Mouse (Mus musculus): Measurements from ENCODE around the gene Nit2. TPM values are rescaled to one million over a fixed set of nuclear protein-coding genes. Genes with fewer than 3 reads are reported as not detected.

Gene Nit2
- polyA plus RNA-seq, 1 experiment = 22.4 TPM

GRCm38 (mm10) chr16:57159835-57160234, 7.3 kb downstream of the Nit2 start:
- Histone ChIP-seq H3K4me3 (no peak overlapping the region), H3K4me2 (ENCODE audit: low read depth) (no peak overlapping the region), H3K36me3 (ENCODE audit: control insufficient read depth, insufficient read depth) (peaks cover 35% of the 10 kb centered on the region), H3K79me2 (ENCODE audit: control insufficient read depth, insufficient read depth) (no peaks in the 10 kb centered on the region), H3K27me3 (ENCODE audit: control insufficient read depth, insufficient read depth, insufficient read length) (no peaks in the 10 kb centered on the region), H3ac (ENCODE audit: control insufficient read depth, insufficient read length) (no peak overlapping the region)
- TF ChIP-seq TCF12 (IDR thresholded peaks at IDR 0.05; ENCODE audit: insufficient read depth, poor library complexity, severe bottlenecking) = no peak
- peak; percentile 75 for TF ChIP-seq POLR2AphosphoS2 (IDR thresholded peaks at IDR 0.05; ENCODE audit: insufficient read length, low read depth)
- no peak for TF ChIP-seq POLR2A (IDR thresholded peaks at IDR 0.05; ENCODE audit: insufficient read length, low read depth)

DNA sequence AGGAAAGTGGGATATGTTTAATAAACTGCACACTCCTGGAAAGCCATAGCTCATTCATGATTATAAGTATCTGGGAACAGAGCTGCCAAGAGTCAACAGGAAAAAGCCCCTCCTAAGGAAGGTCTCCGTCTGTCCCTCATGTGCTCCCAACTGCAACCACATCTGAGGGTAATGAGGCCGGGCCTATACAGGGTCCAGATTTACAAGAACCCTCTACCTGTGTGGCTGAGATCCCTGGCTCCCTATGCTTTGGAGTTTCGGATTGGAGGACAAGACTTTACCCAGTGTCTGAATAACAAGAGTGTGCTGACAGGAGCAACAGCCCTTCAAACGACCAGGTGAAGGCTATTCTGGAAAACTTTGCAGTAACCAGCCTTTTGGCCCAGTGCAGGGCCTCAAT, 9.4 kb downstream of the Nit2 start:
- Histone ChIP-seq H3K4me3 (no peak overlapping the region), H3K4me2 (ENCODE audit: low read depth) (no peak overlapping the region), H3K79me2 (ENCODE audit: control insufficient read depth, insufficient read depth) (no peaks in the 10 kb centered on the region), H3ac (ENCODE audit: control insufficient read depth, insufficient read length) (no peak overlapping the region), H3K36me3 (ENCODE audit: control insufficient read depth, insufficient read depth) (peaks cover 50% of the 10 kb centered on the region), H3K27me3 (ENCODE audit: control insufficient read depth, insufficient read depth, insufficient read length) (no peaks in the 10 kb centered on the region)
- TF ChIP-seq POLR2AphosphoS2 (IDR thresholded peaks at IDR 0.05; ENCODE audit: insufficient read length, low read depth) = peak; percentile 28
- TF ChIP-seq MYOD1 (IDR thresholded peaks at IDR 0.05; ENCODE audit: control insufficient read depth in 1 of 3, insufficient read length in 2 of 3, low read depth in 2 of 3) = no peak
- TF ChIP-seq TCF12 (IDR thresholded peaks at IDR 0.05; ENCODE audit: insufficient read depth, poor library complexity, severe bottlenecking) = no peak
- TF ChIP-seq USF1 (IDR thresholded peaks at IDR 0.05; ENCODE audit: low read depth) = no peak

DNA sequence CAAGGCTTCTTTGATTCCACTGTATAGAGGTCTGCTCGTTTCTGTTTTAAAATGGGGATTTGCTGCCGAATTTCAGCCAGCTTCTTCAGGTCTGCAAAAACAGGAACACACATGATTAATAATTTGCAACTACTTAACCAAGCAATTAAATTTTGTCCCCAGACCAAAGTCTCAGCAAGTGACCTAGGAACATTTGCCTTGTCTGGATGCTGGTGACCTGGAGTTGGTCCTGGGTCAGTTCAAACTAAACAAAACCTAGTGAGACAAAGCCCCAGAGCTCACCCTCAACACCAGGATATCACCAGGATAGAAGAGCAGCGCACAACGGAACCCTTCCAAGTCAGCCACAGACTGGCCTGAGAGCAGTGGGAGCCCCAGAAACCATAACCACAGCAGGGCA, 10.1 kb downstream of the Nit2 start:
- H3K27me3 ChIP-seq (ENCODE audit: control insufficient read depth, insufficient read depth, insufficient read length) = no peaks in the 10 kb centered on the region
- TF ChIP-seq POLR2AphosphoS2 (IDR thresholded peaks at IDR 0.05; ENCODE audit: insufficient read length, low read depth) = peak; percentile 43
- TF ChIP-seq CEBPB (IDR thresholded peaks at IDR 0.05; ENCODE audit: insufficient read depth, poor library complexity, severe bottlenecking) = no peak
- no peak for TF ChIP-seq USF1 (IDR thresholded peaks at IDR 0.05; ENCODE audit: low read depth)
- H3K4me3 ChIP-seq = no peak overlapping the region
- H3K4me2 ChIP-seq (ENCODE audit: low read depth) = no peak overlapping the region
- H3ac ChIP-seq (ENCODE audit: control insufficient read depth, insufficient read length) = no peak overlapping the region
- H3K36me3 ChIP-seq (ENCODE audit: control insufficient read depth, insufficient read depth) = peaks cover 52% of the 10 kb centered on the region
- no peaks in the 10 kb centered on the region for H3K79me2 ChIP-seq (ENCODE audit: control insufficient read depth, insufficient read depth)

GRCm38 (mm10) chr16:57155899-57156298, 11.2 kb downstream of the Nit2 start:
- no peaks in the 10 kb centered on the region for H3K79me2 ChIP-seq (ENCODE audit: control insufficient read depth, insufficient read depth)
- peaks cover 53% of the 10 kb centered on the region for H3K36me3 ChIP-seq (ENCODE audit: control insufficient read depth, insufficient read depth)
- no peaks in the 10 kb centered on the region for H3K27me3 ChIP-seq (ENCODE audit: control insufficient read depth, insufficient read depth, insufficient read length)
- no peak overlapping the region for H3K4me2 ChIP-seq (ENCODE audit: low read depth)
- TF ChIP-seq REST (IDR thresholded peaks at IDR 0.05; ENCODE audit: insufficient read depth, insufficient read length) (no peak), MYOG (IDR thresholded peaks at IDR 0.05; ENCODE audit: control insufficient read depth in 1 of 3, insufficient read depth in 1 of 3, insufficient read length in 2 of 3, low read depth in 2 of 3) (no peak), TCF3 (IDR thresholded peaks at IDR 0.05; ENCODE audit: insufficient read length, low read depth) (no peak), MAX (IDR thresholded peaks at IDR 0.05; ENCODE audit: low read depth) (no peak), POLR2A (IDR thresholded peaks at IDR 0.05; ENCODE audit: insufficient read length, low read depth) (no peak), SRF (IDR thresholded peaks at IDR 0.05; ENCODE audit: control insufficient read depth, insufficient read length, low read depth) (no peak), TCF12 (IDR thresholded peaks at IDR 0.05; ENCODE audit: insufficient read depth, poor library complexity, severe bottlenecking) (no peak), E2F4 (IDR thresholded peaks at IDR 0.05; ENCODE audit: insufficient read depth) (no peak), USF1 (IDR thresholded peaks at IDR 0.05; ENCODE audit: low read depth) (no peak), CEBPB (IDR thresholded peaks at IDR 0.05; ENCODE audit: insufficient read depth, poor library complexity, severe bottlenecking) (no peak), POLR2AphosphoS2 (IDR thresholded peaks at IDR 0.05; ENCODE audit: insufficient read length, low read depth) (no peak), MYOD1 (IDR thresholded peaks at IDR 0.05; ENCODE audit: control insufficient read depth in 1 of 3, insufficient read length in 2 of 3, low read depth in 2 of 3) (no peak)
- H3K4me3 ChIP-seq = no peak overlapping the region
- H3ac ChIP-seq (ENCODE audit: control insufficient read depth, insufficient read length) = no peak overlapping the region

DNA sequence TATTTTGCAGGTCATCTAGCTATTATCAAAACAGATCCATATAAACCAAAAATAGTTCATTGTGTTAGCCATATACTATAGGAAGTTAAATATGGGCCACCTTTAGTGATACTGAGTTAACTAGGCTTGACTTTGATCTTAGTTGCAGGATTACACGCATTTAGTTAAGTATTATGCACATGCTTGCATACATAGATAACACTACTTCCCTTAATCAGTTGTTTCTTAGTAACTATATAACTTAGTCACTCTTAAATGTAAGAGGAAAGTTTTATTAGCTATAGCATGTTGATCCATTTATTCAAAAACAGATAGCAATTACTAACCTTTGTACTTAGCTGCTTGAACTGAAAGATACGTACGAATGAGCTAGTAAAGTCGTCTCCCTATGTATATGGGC, 15.7 kb downstream of the Nit2 start:
- Histone ChIP-seq H3K36me3 (ENCODE audit: control insufficient read depth, insufficient read depth) (peaks cover 70% of the 10 kb centered on the region), H3K4me2 (ENCODE audit: low read depth) (no peak overlapping the region), H3K79me2 (ENCODE audit: control insufficient read depth, insufficient read depth) (no peaks in the 10 kb centered on the region), H3K27me3 (ENCODE audit: control insufficient read depth, insufficient read depth, insufficient read length) (no peaks in the 10 kb centered on the region), H3K4me3 (no peak overlapping the region), H3ac (ENCODE audit: control insufficient read depth, insufficient read length) (no peak overlapping the region)
- TF ChIP-seq TCF3 (IDR thresholded peaks at IDR 0.05; ENCODE audit: insufficient read length, low read depth) = no peak
- no peak for TF ChIP-seq MYOD1 (IDR thresholded peaks at IDR 0.05; ENCODE audit: control insufficient read depth in 1 of 3, insufficient read length in 2 of 3, low read depth in 2 of 3)
- no peak for TF ChIP-seq SRF (IDR thresholded peaks at IDR 0.05; ENCODE audit: control insufficient read depth, insufficient read length, low read depth)
- no peak for TF ChIP-seq CEBPB (IDR thresholded peaks at IDR 0.05; ENCODE audit: insufficient read depth, poor library complexity, severe bottlenecking)
- TF ChIP-seq REST (IDR thresholded peaks at IDR 0.05; ENCODE audit: insufficient read depth, insufficient read length) = no peak
- TF ChIP-seq POLR2A (IDR thresholded peaks at IDR 0.05; ENCODE audit: insufficient read length, low read depth) = no peak
- TF ChIP-seq POLR2AphosphoS2 (IDR thresholded peaks at IDR 0.05; ENCODE audit: insufficient read length, low read depth) = no peak
- no peak for TF ChIP-seq TCF12 (IDR thresholded peaks at IDR 0.05; ENCODE audit: insufficient read depth, poor library complexity, severe bottlenecking)
- TF ChIP-seq E2F4 (IDR thresholded peaks at IDR 0.05; ENCODE audit: insufficient read depth) = no peak
- no peak for TF ChIP-seq MAX (IDR thresholded peaks at IDR 0.05; ENCODE audit: low read depth)
- TF ChIP-seq MYOG (IDR thresholded peaks at IDR 0.05; ENCODE audit: control insufficient read depth in 1 of 3, insufficient read depth in 1 of 3, insufficient read length in 2 of 3, low read depth in 2 of 3) = no peak
- TF ChIP-seq USF1 (IDR thresholded peaks at IDR 0.05; ENCODE audit: low read depth) = no peak
